Mouse (Mus musculus): Measurements from ENCODE around the gene Lcat.

GRCm38 (mm10) chr8:105961536-105961935 lies 18.4 kb upstream of the Lcat start:
- TF ChIP-seq CTCF (IDR thresholded peaks at IDR 0.05; ENCODE audit: extremely low read depth, insufficient read length, insufficient replicate concordance, low read depth, low read length) (no peak), POLR2A (IDR thresholded peaks at IDR 0.05; ENCODE audit: low read depth, low read length) (no peak)
